Mouse (Mus musculus) forebrain, embryonic 16.5 days (tissue): ENCODE measurements around the gene Ctse. TPM values are rescaled to one million over a fixed set of nuclear protein-coding genes. Genes with fewer than 3 reads are reported as not detected.
"Not testable (repeated sequence)": the region's sequence is repeated elsewhere in the genome, so short reads cannot be mapped to it uniquely, and the experiment has no call there.

Source experiments
- ATAC-seq: fragments of 200-750 bp; cut with Nextera tagmentation; 2 replicates; pipeline ENCODE4 v1.8.0; 2017; ENCODE audit warnings: mild to moderate bottlenecking, moderate library complexity
- H3K27ac ChIP-seq: fragments of 300-500 bp; sonication (generic); 2 replicates; pipeline ENCODE4 v1.5.1; 2014; ENCODE audit warnings: low read length, control low read depth
- H3K27me3 ChIP-seq: fragments of 300-500 bp; sonication (generic); replicated peaks from 2 replicates; pipeline ENCODE4 v1.6.1; 2014; ENCODE audit warnings: low read length; ENCODE audit not compliant: control insufficient read depth, insufficient read depth
- H3K36me3 ChIP-seq: fragments of 300-500 bp; sonication (generic); 2 replicates; pipeline ENCODE4 v1.6.1; 2014; ENCODE audit not compliant: control insufficient read depth, insufficient read depth
- H3K4me1 ChIP-seq: fragments of 300-500 bp; sonication (generic); replicated peaks from 2 replicates; pipeline ENCODE4 v1.6.1; 2014; ENCODE audit warnings: low read length; ENCODE audit not compliant: control insufficient read depth, insufficient read depth
- H3K4me2 ChIP-seq: fragments of 300-500 bp; sonication (generic); 2 replicates; pipeline ENCODE4 v1.6.1; 2014; ENCODE audit warnings: mild to moderate bottlenecking, low read length, control low read depth
- H3K4me3 ChIP-seq: fragments of 300-500 bp; sonication (generic); replicated peaks from 2 replicates; pipeline ENCODE4 v1.5.1; 2014; ENCODE audit warnings: mild to moderate bottlenecking, low read length, control low read depth
- H3K9ac ChIP-seq: fragments of 300-500 bp; sonication (generic); replicated peaks from 2 replicates; pipeline ENCODE4 v1.6.1; 2014; ENCODE audit warnings: low read depth, low read length, control low read depth
- H3K9me3 ChIP-seq: fragments of 300-500 bp; sonication (generic); 2 replicates; pipeline ENCODE4 v1.6.1; 2016; ENCODE audit warnings: low read length; ENCODE audit not compliant: control insufficient read depth
- WGBS: fragments of 180-500 bp; shearing (Covaris S2); extraction: QIAGEN DNeasy Blood & Tissue Kit; methylation state at CpG from one replicate; pipeline ENCODE4 v1.1.7; 2014; 5-methylcytosine and 5-hydroxymethylcytosine counted together
- polyA plus RNA-seq: library from polyadenylated mRNA; unstranded; fragments of >200 nt; fragmentation: Nextera tagmentation; extraction: Ambion mirVana; gene quantifications from 2 replicates; pipeline ENCODE4 v1.2.1, GENCODE M21; 2015

Ctse gene
- polyA plus RNA-seq, 1 experiment from 2014 or later: not detected

DNA sequence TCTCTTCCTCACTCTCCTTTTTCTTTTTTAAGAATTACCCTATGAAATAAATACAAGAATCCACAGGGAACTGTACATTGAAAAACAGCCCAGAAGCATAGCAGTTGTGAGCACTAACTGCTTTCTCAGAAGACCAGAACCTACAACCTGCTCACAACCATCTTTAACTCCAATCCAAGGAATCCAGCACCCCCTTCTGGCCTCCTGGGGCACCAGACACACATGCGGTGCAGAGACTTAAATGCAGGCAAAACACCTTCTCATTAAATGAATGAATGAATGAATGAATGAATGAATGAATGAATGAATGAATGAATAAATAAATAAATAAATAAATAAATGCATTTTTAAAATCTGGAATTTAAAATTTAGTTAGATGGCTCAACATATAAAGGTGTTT is 19.5 kb upstream of the Ctse start:
- Histone ChIP-seq H3K27me3 (no peaks in the 10 kb centered on the region), H3K4me2 (no peak overlapping the region), H3K36me3 (no peaks in the 10 kb centered on the region), H3K9ac (no peak overlapping the region), H3K4me3 (no peak overlapping the region), H3K27ac (no peak overlapping the region), H3K9me3 (no peaks in the 10 kb centered on the region), H3K4me1 (no peaks in the 10 kb centered on the region)
- ATAC-seq: no peak
- WGBS: 84% methylated on average over 1 of the region's 1 CpGs

DNA sequence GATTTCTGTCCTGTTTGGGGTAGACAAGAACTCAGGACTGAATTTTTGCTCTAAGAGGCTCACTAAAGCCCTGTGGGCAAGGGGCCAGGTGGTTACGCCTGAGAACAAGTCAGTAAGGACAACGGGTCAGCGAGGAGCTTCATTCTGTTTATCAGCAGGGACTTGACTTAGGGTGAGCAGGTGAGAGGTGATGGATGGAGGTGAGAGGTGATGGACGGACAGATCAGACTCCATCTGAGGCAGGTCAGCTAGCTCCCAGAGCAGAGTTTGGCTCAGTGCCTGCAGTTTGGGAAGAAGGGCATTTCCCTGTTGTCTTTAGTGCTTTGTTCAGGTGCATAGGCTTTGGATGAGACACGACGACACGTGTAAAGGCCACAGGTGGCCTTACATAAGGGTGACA is 18.8 kb upstream of the Ctse start:
- H3K27ac ChIP-seq: no peak overlapping the region
- 90% methylated on average over 7 of the region's 7 CpGs for WGBS
- H3K9ac ChIP-seq: no peak overlapping the region
- no peaks in the 10 kb centered on the region for H3K27me3 ChIP-seq
- H3K9me3 ChIP-seq: no peaks in the 10 kb centered on the region
- no peak for ATAC-seq
- H3K4me2 ChIP-seq: no peak overlapping the region
- H3K4me1 ChIP-seq: no peaks in the 10 kb centered on the region
- no peak overlapping the region for H3K4me3 ChIP-seq
- H3K36me3 ChIP-seq: no peaks in the 10 kb centered on the region

DNA sequence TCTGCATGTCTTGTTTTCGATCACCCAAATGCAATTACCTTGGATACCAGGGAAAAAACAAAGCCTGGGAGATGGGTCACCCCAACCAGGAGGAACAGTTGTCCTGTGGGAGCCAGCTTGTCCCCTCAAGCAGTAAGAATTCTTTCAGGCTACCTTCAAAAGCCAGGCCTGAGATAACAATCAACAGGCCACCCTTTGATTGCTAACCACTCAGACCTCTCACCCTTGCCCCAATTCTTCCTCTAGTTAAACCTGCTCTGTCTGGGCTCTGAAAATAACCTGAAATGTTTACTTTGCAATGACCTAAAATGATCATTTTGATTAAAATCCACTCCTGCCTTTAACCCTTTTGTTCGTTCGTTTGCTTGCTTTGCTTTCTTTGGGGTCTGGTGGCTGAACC is 14.5 kb upstream of the Ctse start:
- ATAC-seq: no peak
- Histone ChIP-seq H3K4me1 (no peaks in the 10 kb centered on the region), H3K27ac (no peak overlapping the region), H3K9ac (no peak overlapping the region), H3K4me3 (no peak overlapping the region), H3K36me3 (no peaks in the 10 kb centered on the region), H3K9me3 (no peaks in the 10 kb centered on the region), H3K4me2 (no peak overlapping the region), H3K27me3 (no peaks in the 10 kb centered on the region)
- 94% methylated on average over 3 of the region's 3 CpGs for WGBS

DNA sequence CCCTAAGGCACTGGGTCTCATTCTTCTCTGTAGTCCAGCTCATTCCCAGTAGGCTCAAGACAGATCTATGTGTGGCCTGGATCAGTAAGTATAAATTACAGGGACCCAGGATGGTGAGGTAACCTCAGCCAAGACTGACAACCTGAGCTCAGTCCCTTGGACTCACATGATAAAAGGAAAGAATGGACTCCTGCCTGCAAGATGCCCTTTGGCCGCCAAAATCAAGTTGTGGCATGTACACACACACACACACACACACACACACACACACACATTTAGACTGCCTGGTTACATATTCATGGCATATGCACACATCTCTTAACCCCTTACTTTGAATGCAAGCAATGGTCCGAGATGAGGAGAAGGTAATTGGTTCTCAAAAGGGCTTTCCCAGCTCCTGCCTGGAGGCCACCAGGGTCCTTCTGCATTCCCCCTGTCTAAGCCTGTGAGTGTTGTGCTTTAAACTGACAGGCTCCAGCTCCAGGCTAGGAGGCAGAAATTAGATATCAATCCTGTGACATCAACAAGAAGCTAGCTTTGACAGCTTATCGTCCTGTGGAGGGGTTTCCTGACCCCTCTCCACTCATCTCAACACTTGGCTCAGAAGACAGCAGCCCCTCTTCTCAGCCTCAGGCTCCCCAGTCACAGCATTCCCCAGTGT is 13.8 kb upstream of the Ctse start:
- no peak for ATAC-seq
- WGBS: 69% methylated on average over 3 of the region's 3 CpGs

DNA sequence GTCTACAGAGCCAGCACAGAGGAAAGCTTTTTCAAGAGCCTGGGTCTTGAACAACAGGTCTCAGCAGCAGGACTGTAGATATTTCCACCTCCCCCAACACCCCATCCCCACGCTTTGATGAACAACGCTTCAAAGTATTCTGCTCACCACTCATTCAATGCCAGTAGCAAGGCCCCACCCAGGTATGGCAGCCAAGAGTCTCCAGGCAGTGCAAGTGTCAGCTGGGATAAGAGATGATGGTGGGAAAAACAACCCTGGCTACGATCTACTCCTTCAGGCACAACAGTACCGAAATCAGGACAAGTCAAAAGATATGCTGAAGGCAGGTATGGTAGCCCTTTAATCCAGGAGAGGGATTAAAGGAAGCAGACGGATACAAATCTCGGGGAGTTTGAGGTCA is 11.9 kb upstream of the Ctse start:
- WGBS: 91% methylated on average over 6 of the region's 6 CpGs
- Histone ChIP-seq H3K4me2 (no peak overlapping the region), H3K4me1 (no peaks in the 10 kb centered on the region), H3K9me3 (no peaks in the 10 kb centered on the region), H3K27ac (no peak overlapping the region), H3K9ac (no peak overlapping the region), H3K36me3 (no peaks in the 10 kb centered on the region), H3K4me3 (no peak overlapping the region), H3K27me3 (no peaks in the 10 kb centered on the region)
- ATAC-seq: no peak

More for the DNA sequence above, 13.8 kb upstream of the Ctse start:
- no peak overlapping the region for H3K4me3 ChIP-seq
- H3K9me3 ChIP-seq: no peaks in the 10 kb centered on the region
- no peaks in the 10 kb centered on the region for H3K27me3 ChIP-seq
- H3K4me2 ChIP-seq: no peak overlapping the region
- H3K9ac ChIP-seq: no peak overlapping the region
- no peaks in the 10 kb centered on the region for H3K4me1 ChIP-seq
- no peak overlapping the region for H3K27ac ChIP-seq
- no peaks in the 10 kb centered on the region for H3K36me3 ChIP-seq

DNA sequence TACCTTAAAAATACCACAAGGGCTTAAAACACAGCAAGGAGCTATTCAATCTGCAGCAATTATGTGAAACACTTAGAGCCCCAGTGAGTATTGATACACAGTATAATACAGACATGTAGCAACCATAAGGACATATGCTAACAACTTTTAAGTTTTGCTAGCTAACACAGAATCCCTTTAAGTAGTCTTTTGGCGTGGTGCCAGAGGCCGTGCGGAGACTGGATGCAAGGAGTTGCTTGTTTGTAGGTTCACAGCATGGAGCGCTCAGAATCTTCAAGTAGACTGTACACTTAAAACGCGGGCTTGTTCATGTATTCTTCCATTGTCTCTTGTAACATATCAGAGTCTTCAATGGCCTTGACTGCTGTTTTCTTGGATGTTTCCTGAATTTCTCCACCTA is 5.9 kb upstream of the Ctse start:
- WGBS: 22% methylated on average over 6 of the region's 6 CpGs

DNA sequence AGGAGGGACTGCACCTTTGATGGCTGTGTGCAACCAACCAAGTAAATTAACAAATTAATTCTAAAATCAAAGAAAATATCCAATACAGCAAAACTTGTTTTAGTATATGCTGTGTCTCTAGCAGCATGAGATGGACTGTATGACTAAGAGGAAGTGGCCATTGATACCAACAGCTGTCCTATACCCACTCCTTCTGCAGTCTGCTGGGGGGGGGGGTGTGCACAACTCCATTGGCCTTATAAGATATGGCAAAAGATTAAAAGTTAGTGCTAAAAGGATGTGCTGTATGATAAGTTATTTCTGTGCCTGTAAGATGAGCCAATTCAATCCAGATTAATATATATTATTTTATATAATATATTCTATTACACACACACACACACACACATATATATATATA is 3.6 kb upstream of the Ctse start:
- Histone ChIP-seq H3K9ac (no peak overlapping the region), H3K4me2 (no peak overlapping the region), H3K27ac (no peak overlapping the region), H3K27me3 (no peaks in the 10 kb centered on the region), H3K4me1 (no peaks in the 10 kb centered on the region), H3K9me3 (no peaks in the 10 kb centered on the region), H3K36me3 (no peaks in the 10 kb centered on the region), H3K4me3 (no peak overlapping the region)
- ATAC-seq: no peak

More for the DNA sequence above, 5.9 kb upstream of the Ctse start:
- H3K36me3 ChIP-seq, H3K4me1 ChIP-seq, ATAC-seq, H3K9ac ChIP-seq, H3K27me3 ChIP-seq, H3K27ac ChIP-seq, H3K4me2 ChIP-seq, H3K4me3 ChIP-seq, H3K9me3 ChIP-seq: not testable (repeated sequence)

DNA sequence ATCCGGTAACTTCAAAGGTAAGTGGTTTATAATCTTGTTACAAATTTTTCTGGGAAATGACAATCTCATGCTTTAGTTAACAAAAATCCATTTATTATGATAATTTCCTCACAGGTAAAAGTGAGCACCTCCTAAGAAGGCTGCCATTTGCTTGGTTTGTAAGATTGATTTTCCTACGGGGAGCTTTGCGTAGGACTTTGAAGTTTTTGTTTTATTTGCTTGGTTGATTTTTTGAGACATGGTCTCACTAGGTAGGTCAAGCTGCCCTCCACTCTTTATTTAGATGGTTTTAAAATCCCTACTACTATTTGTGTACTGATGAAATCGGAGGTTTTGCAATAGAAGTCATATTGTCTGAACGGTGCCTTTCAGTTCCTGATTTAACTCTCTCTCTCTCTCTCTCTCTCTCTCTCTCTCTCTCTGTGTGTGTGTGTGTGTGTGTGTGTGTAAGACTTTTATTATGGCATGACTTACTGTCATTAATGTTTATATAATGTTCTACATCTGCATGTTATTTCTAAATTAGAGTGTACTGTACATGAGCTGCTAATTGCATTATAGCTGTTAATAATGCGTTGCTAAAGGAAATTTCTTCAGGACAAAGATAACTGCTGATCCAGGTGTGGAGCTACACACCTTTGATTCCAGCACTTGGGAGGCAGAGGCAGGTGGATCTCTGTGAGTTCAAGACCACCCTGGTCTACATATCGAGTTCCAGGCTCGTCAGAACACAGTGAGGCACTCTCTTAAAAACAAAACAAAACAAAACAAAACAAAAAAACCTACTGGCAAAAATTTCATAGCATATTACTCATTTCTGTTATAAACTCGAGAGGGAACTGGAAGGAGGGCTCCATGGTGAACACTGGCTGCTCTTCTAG is 675 bp downstream of the Ctse start:
- H3K4me3 ChIP-seq: no peak overlapping the region
- H3K27ac ChIP-seq: no peak overlapping the region
- no peaks in the 10 kb centered on the region for H3K4me1 ChIP-seq
- H3K36me3 ChIP-seq: no peaks in the 10 kb centered on the region
- no peaks in the 10 kb centered on the region for H3K27me3 ChIP-seq
- H3K4me2 ChIP-seq: no peak overlapping the region
- no peak for ATAC-seq
- WGBS: 85% methylated on average over 9 of the region's 9 CpGs
- no peak overlapping the region for H3K9ac ChIP-seq
- H3K9me3 ChIP-seq: no peaks in the 10 kb centered on the region

DNA sequence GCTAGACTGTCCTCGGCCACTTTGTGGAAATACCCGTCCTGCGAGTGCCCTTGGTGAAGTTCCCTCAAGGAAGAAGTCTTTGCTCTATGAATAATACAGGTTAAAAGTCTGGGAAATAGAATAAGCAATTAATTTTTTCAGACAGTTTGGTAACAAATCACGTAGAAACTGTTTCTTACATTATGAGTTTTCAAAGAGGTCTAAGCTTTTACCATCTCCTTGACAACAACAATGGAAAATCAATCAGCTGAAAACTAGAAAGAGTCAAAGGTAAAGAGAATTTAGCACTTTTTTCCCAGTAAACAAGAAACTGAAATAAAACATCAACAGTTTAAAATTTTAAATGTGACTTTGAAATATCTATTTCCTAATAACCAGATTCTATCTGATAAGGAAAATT is 2.0 kb downstream of the Ctse start:
- no peak overlapping the region for H3K9ac ChIP-seq
- H3K36me3 ChIP-seq: no peaks in the 10 kb centered on the region
- H3K9me3 ChIP-seq: no peaks in the 10 kb centered on the region
- H3K4me2 ChIP-seq: no peak overlapping the region
- 80% methylated on average over 4 of the region's 4 CpGs for WGBS
- H3K27ac ChIP-seq: no peak overlapping the region
- H3K27me3 ChIP-seq: no peaks in the 10 kb centered on the region
- no peaks in the 10 kb centered on the region for H3K4me1 ChIP-seq
- no peak overlapping the region for H3K4me3 ChIP-seq
- no peak for ATAC-seq
